Mouse (Mus musculus) CD4-positive, CD25-positive, alpha-beta regulatory T cell (primary cell): ENCODE results near the gene Mmp28. TPM values are rescaled to one million over a fixed set of nuclear protein-coding genes. Genes with fewer than 3 reads are reported as not detected.

Experiments
- polyA plus RNA-seq: library from polyadenylated mRNA; unstranded; fragments of 100-300 nt; shearing (Covaris generic); gene quantifications from one replicate; pipeline ENCODE4 v1.2.1, GENCODE M21; 2017

The Mmp28 gene
- not detected for polyA plus RNA-seq

DNA sequence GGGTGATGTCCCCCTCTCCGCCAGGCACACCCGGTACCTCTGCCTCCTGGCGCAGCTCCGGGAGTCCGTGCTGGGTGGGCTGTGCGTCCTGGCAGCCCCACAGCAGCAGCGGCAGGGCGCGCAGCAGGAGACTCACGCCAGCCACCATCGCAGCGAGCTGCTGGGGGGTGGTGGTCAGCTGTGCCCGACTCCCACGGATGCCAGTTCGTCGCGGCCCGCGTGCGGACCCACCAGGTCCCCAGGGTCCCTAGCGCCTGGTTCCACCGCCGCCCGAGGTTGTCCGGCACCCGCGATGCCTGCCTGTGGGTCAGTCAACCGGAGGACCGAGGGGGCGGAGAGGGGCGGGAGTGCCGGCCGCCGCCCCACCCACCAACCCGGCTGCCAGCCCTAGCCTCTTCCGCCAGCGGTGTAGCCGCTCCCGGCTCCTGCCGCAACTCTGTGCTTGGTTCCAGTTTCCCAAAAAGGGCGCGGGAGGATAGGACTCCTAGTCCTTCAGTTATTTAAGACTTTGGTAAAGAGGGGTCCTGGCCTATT, at the start of gene Mmp28:
Gene Mmp28 (minus strand): TSS at position 361 of the 534 bp plus-strand sequence.

DNA sequence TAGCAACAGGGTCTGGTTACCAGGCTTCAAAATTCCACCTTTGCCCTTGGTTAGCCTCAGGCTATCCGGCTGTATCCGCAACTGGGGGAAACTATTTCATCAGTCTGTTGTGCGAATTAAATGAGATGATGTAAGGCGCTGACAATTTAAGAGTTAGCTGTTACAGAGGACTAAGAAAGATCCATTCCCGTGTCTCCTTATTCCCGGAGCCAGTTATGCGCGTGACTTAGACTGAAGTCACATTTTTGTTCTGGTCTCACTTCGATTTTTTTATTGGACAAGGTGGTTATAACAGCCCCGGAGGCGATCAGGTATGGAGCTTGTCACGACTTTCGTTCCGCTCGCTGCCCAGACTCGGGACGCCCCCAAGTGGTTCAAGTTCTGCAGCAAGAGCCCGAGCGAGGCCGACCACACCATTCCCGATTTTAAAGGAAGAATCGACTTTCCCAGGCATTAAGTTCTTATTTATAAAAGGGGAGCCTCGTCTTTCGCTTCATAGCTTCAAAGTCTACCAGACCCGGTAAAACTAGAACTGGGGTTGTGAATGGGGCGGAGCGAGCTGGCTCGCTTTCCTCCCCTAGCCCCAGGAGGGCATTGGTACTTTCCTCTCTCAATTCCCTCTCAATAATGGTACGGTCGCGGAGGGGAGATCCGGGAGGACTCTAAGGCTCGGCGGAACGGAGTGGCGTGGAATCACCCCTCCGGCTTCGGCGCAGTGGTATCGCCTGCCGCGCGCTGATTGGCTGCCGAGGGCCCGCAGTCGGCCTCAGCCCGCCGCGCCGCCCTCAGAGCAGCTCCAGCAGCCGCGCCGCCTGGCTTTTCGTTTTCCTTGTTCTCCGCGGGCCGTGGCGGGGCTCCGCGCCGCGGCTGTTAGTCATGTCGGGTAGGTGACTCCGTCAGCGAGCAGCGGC, 9.7 kb upstream of the Mmp28 start, which contains the start of gene Taf15:
Gene Taf15 (plus strand): TSS at position 763 of the 911 bp plus-strand sequence.

DNA sequence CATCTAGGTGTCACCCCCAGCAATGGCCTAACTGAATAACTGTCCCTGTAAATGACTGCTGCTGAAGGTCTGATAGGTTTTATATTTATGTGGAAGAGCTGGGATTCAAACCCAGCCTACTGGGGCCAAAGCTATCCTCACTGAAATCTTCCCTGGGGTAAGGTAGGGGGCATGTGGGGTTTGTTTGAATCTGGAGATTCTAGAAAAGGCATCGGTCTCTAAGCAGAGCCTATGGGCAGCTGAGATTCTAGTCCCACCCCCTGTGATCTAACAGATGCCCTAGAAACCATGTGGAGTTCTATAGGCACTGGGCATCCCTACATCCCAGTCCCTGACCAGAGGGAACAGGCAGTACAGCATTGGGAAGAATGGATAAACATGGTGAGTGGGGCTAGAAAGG, 25.5 kb downstream of the Mmp28 start, which contains the start of gene 1700020L24Rik:
Gene 1700020L24Rik (plus strand): TSS at position 301 of the 400 bp plus-strand sequence.

DNA sequence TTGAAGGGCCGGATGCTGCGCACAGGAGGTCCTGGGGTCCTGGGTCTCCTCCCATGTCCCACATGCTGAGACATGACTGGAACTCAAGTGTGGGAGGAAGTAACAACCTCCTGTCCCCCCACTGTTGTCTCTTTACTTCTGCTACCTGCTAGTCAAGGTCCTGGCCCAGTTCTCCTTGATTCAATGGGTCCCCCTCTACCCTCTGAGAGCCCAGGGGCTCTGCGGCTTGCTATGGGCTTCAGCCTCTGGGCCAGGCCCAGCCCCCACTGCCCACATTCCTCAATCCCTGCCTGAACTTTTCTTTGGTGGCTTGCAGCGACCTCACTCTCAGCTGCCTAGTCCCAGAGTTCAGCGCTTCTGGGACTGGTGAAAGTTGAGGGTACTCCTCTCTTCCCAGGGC, 33.5 kb downstream of the Mmp28 start, which contains the start of gene Gas2l2:
Gene Gas2l2 (minus strand): TSS at position 101 of the 400 bp plus-strand sequence.

DNA sequence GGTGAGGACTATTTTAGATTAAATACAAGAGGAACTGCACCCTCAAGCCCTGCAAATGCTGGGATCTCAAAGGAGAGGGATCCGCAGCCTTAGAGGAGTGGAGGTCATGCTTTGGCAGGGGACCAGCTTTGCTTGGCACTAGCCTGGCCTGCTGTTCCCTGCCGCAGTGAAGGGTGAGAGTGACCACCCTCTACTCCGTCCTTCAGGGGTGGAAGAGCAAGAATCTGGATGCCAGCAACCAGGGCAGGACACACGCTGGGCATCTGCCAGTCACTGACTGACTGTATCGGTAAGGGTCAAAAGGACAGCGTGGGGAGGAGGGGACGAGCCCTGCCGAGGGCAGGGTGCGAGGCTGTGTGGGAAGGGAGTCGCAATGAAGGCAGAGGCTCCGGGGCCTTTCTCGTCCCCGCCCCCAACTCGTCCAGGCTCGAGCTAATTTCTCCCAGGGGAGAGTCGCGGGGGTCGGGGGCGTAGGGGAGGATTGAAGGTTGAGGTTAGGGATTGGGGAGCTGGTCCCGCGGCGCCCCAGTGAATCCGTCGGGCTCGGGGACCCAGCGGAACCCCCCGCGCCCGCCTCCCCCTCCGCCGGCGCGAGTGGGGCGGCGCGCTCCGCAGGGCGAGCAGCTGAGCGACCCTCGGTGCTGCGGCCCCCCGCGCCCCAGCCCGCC, 53.6 kb downstream of the Mmp28 start, which contains the start of gene Rasl10b:
Gene Rasl10b (plus strand): TSS at position 51 of the 668 bp plus-strand sequence.

Other genes with a start within 250 kb of the Mmp28 start
- gene Slfn14, start 176.3 kb downstream of the Mmp28 start, polyA plus RNA-seq: not detected
- 48.4 TPM for gene Ap2b1, start 164.0 kb downstream of the Mmp28 start, polyA plus RNA-seq
- gene Pex12, start 160.5 kb downstream of the Mmp28 start, polyA plus RNA-seq: 15.0 TPM
- gene Rasl10b, start 53.9 kb downstream of the Mmp28 start, polyA plus RNA-seq: not detected
- gene Gas2l2, start 33.6 kb downstream of the Mmp28 start, polyA plus RNA-seq: not detected
- 1.4 TPM for gene 1700020L24Rik, start 25.4 kb downstream of the Mmp28 start, polyA plus RNA-seq
- 17.2 TPM for gene Taf15, start 10.0 kb upstream of the Mmp28 start, polyA plus RNA-seq
- 0.10 TPM for gene Heatr9, start 59.1 kb upstream of the Mmp28 start, polyA plus RNA-seq
- 80.8 TPM for gene Ccl5, start 67.4 kb upstream of the Mmp28 start, polyA plus RNA-seq
- not detected for gene Ccl9, start 115.6 kb upstream of the Mmp28 start, polyA plus RNA-seq
- gene Ccl6, start 130.0 kb upstream of the Mmp28 start, polyA plus RNA-seq: 1.4 TPM
- not detected for gene Rpl9-ps1, start 182.6 kb upstream of the Mmp28 start, polyA plus RNA-seq
- gene Ccl3, start 186.3 kb upstream of the Mmp28 start, polyA plus RNA-seq: 0.31 TPM
- gene Ccl4, start 199.5 kb upstream of the Mmp28 start, polyA plus RNA-seq: 2.0 TPM
- gene Wfdc17, start 240.9 kb upstream of the Mmp28 start, polyA plus RNA-seq: 0.47 TPM
- not detected for gene Wfdc18, start 245.9 kb upstream of the Mmp28 start, polyA plus RNA-seq